Mouse (Mus musculus) adrenal gland (tissue): ENCODE data around the gene Kcnd3.

Source experiments
- intact Hi-C: fragments of 180-260 bp; cut with DNase I; formaldehyde crosslinking; loops from one replicate; pipeline ENCODE4 v1.15.1; 2025
- long read RNA-seq, 2 experiments: library from polyadenylated mRNA; unstranded; transcript quantifications; one replicate each; pipeline ENCODE4 v2.0.0; 2020; ENCODE audit warnings: borderline replicate concordance in 1 of 2; ENCODE audit not compliant: insufficient replicate concordance in 1 of 2

Gene Kcnd3
- long read RNA-seq, experiment 1: 0 reads
- long read RNA-seq, experiment 2, partial matches to known transcripts: 0 of 3 reads
- long read RNA-seq, experiment 2, other reads (novel, unspliced or antisense): 3 of 3 reads

DNA sequence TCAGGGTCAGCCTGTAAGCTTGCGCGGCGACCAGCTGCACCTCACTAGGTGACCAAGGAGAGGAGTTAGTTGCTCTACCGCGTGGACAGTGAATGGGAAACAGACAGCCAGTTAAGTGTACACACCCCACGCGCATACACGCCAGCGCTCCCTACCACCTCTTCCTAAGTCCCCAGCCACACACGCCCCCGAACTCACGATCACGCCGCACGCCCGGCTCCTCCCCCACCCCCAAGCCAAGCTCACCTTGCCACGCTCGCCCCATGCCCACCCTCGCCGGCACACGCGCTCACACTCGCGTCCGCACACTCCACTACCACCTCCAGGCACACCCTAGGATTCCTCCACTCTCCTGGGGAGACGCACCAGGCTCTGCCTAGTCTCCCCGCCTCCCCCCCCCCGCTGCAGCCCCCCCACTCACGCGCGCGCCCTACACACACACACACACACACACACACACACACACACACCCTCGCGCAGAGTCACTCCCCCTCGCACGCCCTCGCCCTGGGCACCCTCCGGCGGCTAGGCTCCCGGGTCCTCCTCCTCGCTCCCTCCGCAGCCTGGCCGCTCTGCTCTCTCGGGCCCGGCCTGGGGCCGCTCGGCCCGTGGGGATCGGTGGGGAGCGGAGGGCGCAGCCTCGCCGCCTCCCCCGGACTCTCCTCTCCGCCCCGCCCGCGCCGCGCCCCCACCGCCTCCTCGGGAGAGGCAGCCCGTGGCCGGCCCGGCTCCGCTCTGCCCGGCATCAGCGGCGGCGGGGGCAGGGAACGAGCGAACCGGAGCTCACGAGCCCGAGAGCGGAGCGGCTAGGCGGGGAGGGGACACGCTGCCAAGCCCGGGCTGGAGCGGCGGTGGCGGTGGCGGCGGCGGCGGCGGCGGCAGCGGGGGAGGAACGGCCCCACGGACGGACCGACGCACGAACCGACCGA lies at the start of gene Kcnd3:
TSS of gene Kcnd3 (plus strand) at position 704 of the 929 bp plus-strand sequence.
- intact Hi-C loops: no loop called here

GRCm38 (mm10) chr3:105402676-105403075 lies 49.5 kb upstream of the Kcnd3 start:
- intact Hi-C loops: no loop called here

DNA sequence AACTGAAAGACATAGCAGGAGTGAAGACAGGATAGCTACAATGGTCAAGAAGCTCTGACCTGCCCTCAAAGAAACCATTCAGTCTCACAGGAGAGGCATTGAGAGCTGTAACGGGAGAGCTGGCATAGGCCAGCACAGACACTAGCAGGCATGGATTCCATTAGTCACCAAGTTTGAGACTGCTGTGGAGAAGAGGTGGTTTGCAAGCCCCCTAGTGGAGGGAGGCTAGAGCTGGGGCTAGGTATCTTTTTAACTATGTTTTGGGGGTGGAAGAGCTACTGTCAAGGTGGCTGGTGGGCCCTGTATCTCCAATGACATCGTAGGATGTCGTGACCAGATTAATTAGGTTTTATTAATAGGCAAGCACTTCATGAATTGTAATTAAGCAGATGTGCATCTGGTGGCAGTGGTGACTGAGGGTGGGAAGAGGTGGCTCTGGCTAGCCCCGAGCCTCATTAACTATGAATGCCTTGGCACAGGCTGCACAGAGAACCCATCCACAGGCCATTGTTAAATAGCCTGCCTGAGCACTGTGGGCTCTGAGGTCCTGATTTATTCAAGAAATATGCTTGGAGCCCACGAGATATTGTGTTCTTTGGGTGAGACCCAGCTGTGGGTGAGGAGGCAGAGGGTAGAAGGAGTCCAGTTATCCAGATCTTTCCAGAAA lies 48.6 kb upstream of the Kcnd3 start:
- intact Hi-C loops: no loop called here

- intact Hi-C loops: no loop called here
Measured at GRCm38 (mm10) chr3:105404077-105404446, 48.1 kb upstream of the Kcnd3 start.

GRCm38 (mm10) chr3:105405516-105405915 lies 46.6 kb upstream of the Kcnd3 start:
- intact Hi-C loops: no loop called here

GRCm38 (mm10) chr3:105406036-105406435 lies 46.1 kb upstream of the Kcnd3 start:
- intact Hi-C loops: no loop called here

DNA sequence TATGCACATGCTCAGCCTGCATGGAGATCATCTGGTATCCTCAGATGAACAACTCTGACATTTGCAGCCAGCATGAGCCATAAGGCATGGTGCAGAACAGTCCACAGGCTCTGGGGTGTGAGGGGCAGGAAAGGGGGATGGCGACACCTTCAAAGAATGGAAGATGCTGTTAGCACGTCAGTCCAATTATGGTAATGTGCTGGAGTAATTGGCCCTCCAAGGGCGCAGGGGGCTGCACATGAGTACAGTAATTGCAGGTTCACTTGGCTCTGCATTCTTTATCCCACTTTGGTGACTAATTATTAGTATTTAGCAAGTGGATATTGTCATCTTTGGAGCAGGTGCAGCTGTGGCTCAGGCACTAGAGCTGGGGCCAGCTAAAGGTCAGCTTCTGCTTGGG lies 43.9 kb upstream of the Kcnd3 start:
- intact Hi-C loops: no loop called here

- intact Hi-C loops: no loop called here
Measured at GRCm38 (mm10) chr3:105410810-105411209, 41.3 kb upstream of the Kcnd3 start.

DNA sequence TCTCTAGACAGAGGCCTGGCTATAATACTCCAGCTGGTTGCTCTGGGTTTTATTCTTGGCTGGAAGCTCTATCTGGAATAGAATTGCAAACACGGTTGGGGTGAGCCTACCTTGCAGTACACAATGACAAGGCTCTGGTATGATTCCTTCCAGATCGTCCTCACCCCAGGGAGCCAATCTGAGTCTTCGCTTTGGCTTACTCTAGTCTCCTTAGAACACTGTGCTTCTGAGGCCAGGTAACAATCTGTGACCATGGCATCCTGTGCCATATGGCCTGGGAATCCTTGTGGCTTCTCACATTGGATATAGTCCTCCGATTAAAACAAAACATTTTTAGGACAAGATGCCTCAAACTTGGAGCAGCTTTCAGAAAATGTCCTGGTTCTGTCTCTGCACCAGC lies 40.4 kb upstream of the Kcnd3 start:
- intact Hi-C loops: no loop called here

- intact Hi-C loops: no loop called here
Measured at GRCm38 (mm10) chr3:105412229-105412628, 39.9 kb upstream of the Kcnd3 start.

- intact Hi-C loops: no loop called here
Measured at GRCm38 (mm10) chr3:105412681-105413080, 39.4 kb upstream of the Kcnd3 start.

- intact Hi-C loops: no loop called here
Measured at GRCm38 (mm10) chr3:105418441-105418840, 33.7 kb upstream of the Kcnd3 start.

- intact Hi-C loops: no loop called here
Measured at GRCm38 (mm10) chr3:105422391-105422790, 29.7 kb upstream of the Kcnd3 start.

GRCm38 (mm10) chr3:105423427-105423826 lies 28.7 kb upstream of the Kcnd3 start:
- intact Hi-C loops: no loop called here

GRCm38 (mm10) chr3:105428586-105428985 lies 23.5 kb upstream of the Kcnd3 start:
- intact Hi-C loops: no loop called here

- intact Hi-C loops: no loop called here
Measured at GRCm38 (mm10) chr3:105436383-105436782, 15.7 kb upstream of the Kcnd3 start.

DNA sequence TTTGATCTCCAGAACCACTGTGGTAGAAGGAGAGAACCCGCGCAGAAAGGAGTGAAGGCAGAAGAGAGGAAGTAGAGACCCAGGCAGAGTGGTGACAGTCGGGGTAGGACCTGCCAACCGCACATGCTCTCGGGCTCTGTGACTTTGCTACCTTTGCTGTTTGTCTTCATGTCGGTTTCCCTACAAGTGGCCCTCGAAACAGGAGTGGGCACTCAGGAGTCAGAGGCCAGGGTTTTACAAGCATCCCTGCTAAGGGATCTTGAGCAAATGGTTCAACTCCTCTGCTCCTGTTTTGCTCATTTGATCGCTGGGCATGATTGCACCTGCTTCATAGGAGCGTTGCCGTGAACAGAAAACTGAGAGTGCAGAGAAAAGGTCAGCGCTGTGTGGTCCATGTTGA lies 15.2 kb upstream of the Kcnd3 start:
- intact Hi-C loops: no loop called here

- intact Hi-C loops: no loop called here
Measured at GRCm38 (mm10) chr3:105440873-105441495, 11.1 kb upstream of the Kcnd3 start.

GRCm38 (mm10) chr3:105450641-105451470 lies 1.3 kb upstream of the Kcnd3 start:
- intact Hi-C loops: no loop called here

GRCm38 (mm10) chr3:105452556-105453213 lies 555 bp downstream of the Kcnd3 start:
- intact Hi-C loops: no loop called here
